Mouse (Mus musculus): ENCODE data around the gene Sycp2. TPM values are rescaled to one million over a fixed set of nuclear protein-coding genes. Genes with fewer than 3 reads are reported as not detected.

Sycp2 gene
- 0.26 TPM for polyA plus RNA-seq (2014; fragmentation: Illumina TruSeq; extraction: RNeasy Lipid Tissue Mini Kit (QIAGEN cat#74804); ENCODE audit: low replicate concordance)

DNA sequence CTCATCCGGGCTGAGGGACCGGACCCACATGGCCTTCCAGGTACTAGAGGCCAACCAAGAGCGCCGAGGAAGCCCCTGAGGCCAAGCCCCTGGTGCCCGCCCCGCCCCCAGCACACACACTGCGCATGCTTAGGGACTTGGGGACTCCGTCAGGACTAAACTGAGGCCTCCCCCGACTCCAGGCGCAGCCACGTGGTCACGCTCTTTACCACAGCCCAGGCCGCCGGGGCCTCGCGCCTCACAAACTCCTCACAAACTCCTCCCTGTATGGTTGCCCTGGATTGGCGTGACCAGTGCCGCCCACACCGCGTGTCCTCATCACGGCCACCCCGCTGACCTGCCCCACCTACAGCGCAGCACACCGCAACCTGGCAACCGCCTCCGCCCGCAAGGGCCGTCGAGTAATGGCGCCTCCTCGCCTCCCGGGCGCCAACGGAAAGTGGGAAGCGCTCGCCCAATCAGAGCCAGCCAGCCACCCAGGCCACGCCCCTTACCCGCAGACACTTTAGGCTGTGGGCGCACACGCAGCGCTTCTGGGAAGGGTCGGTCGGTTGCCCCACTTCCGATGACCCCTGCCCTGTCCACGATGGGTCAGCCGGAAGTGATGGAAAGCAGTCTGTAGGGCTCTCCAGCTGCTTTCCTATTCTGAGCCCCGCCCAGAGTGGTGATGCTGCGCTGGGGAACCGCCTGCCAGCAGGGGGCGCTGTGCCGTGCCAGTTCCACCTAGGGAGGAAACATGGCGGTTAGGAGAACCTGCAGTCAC is at the start of gene Sycp2:
Gene Sycp2 (minus strand): TSS at position 633 of the 763 bp plus-strand sequence.

GRCm38 (mm10) chr2:178430231-178430630 is 22.7 kb upstream of the Sycp2 start, which contains the start of gene Cdh26:
Gene Cdh26 (plus strand): TSS chr2:178430531.

GRCm38 (mm10) chr2:178414261-178415149 is 7.0 kb upstream of the Sycp2 start, which contains the start of the genes Ppp1r3d and Fam217b:
Gene Ppp1r3d (minus strand): TSS chr2:178414472.
Gene Fam217b (plus strand): TSS chr2:178414524.

Other genes with a start within 250 kb of the Sycp2 start
- 0.82 TPM for gene Ppp1r3d, start 6.8 kb upstream of the Sycp2 start, polyA plus RNA-seq (2014; fragmentation: Illumina TruSeq; extraction: RNeasy Lipid Tissue Mini Kit (QIAGEN cat#74804); ENCODE audit: low replicate concordance)
- gene Fam217b, start 6.8 kb upstream of the Sycp2 start, polyA plus RNA-seq (2014; fragmentation: Illumina TruSeq; extraction: RNeasy Lipid Tissue Mini Kit (QIAGEN cat#74804); ENCODE audit: low replicate concordance): 1.2 TPM
- not detected for gene Cdh26, start 22.8 kb upstream of the Sycp2 start, polyA plus RNA-seq (2014; fragmentation: Illumina TruSeq; extraction: RNeasy Lipid Tissue Mini Kit (QIAGEN cat#74804); ENCODE audit: low replicate concordance)

All from small intestine, adult 10 weeks (tissue).